Mouse (Mus musculus) forebrain, embryonic 12.5 days (tissue): ENCODE measurements around the gene Teddm2. TPM values are rescaled to one million over a fixed set of nuclear protein-coding genes. Genes with fewer than 3 reads are reported as not detected.

Experiments
- microRNA-seq: library from miRNA; unstranded; fragments of <30 nt; microRNA quantifications from one replicate; pipeline ENCODE4, GENCODE M21; 2017
- polyA plus RNA-seq: library from polyadenylated mRNA; unstranded; fragments of >200 nt; fragmentation: Nextera tagmentation; extraction: Ambion mirVana; gene quantifications from 2 replicates; pipeline ENCODE4 v1.2.1, GENCODE M21; 2016

The Teddm2 gene
- polyA plus RNA-seq, 1 experiment from 2014 or later: 0.79 TPM

Small RNA genes lying within 50 kb of the gene (microRNA-seq; reads per million reads assigned to microRNA genes)
- 59.9 reads per million, percentile 45 among the genes with 10 or more reads in this experiment for gene Mir8114

Other genes starting within 250 kb of the Teddm2 start
- gene Rgs8, start 247.2 kb downstream of the Teddm2 start, polyA plus RNA-seq: 24.3 and 25.1 TPM in 2 replicates
- 46.6 and 49.3 TPM in 2 replicates for gene Rgs16, start 159.9 kb downstream of the Teddm2 start, polyA plus RNA-seq
- 29.1 and 31.6 TPM in 2 replicates for gene Rnasel, start 150.8 kb downstream of the Teddm2 start, polyA plus RNA-seq
- gene Rgsl1, start 56.1 kb downstream of the Teddm2 start, polyA plus RNA-seq: 0.19 TPM in 1 of 2 replicates, not detected in the other
- 0.57 and 0.60 TPM in 2 replicates for gene Teddm1b, start 25.9 kb downstream of the Teddm2 start, polyA plus RNA-seq
- gene Teddm1a, start 8.5 kb downstream of the Teddm2 start, polyA plus RNA-seq: not detected in 2 replicates
- gene Glul, start 284 bp downstream of the Teddm2 start, polyA plus RNA-seq: 108 and 119 TPM in 2 replicates